In genomic region chr6:67301230-67301629, GRCm38 (mm10) we compare ENCODE assay signal across 20 mouse cellular contexts.
DNase-seq lines count a peak whose midpoint lies in the region; ATAC-seq and TF ChIP-seq lines count a peak whose summit lies in the region.
"Had no signal": no experiment of that assay in that cellular context is flagged by ENCODE, and none has a peak within 500 bp of the region (broad histone marks: within the 10 kb centered on the region; RNA-seq: fewer than 3 reads in every experiment).

No protein-coding gene starts in this region.

- H3K4me3 ChIP-seq in kidney, embryonic 15.5 days (replicated peaks): no peak overlapping the region
- no peak overlapping the region for H3K4me3 ChIP-seq in bone marrow macrophage, adult 2 months (ENCODE audit: insufficient read depth, low read length)
- H3K4me3 ChIP-seq: erythroblast, embryonic 14.5 days; heart, embryonic 13.5 days; midbrain, embryonic 10.5 days had no signal

- H3K27me3 ChIP-seq in kidney, embryonic 15.5 days: no peaks in the 10 kb centered on the region
- H3K27me3 ChIP-seq: heart, embryonic 13.5 days had no signal

- no peak for TF ChIP-seq CTCF in bone marrow macrophage, adult 2 months (IDR thresholded peaks at IDR 0.05; ENCODE audit: low read depth, low read length)

- WGBS in kidney, embryonic 15.5 days: 79% methylated on average over 3 of the region's 3 CpGs

- 0 out of 2 replicates have a peak overlapping the region, but pooled peaks have one; percentile 4 for H3K27ac ChIP-seq in kidney, embryonic 15.5 days
- H3K27ac ChIP-seq in bone marrow macrophage, adult 2 months (ENCODE audit: insufficient read depth, low read depth, low read length): peak overlapping the region; percentile 74
- H3K27ac ChIP-seq: midbrain, embryonic 10.5 days had no signal

- H3K4me1 ChIP-seq in kidney, embryonic 15.5 days: peaks cover 17% of the 10 kb centered on the region
- H3K4me1 ChIP-seq in bone marrow macrophage, adult 2 months (ENCODE audit: control insufficient read depth, insufficient read depth, low read length): peaks cover 30% of the 10 kb centered on the region
- H3K4me1 ChIP-seq: midbrain, embryonic 10.5 days had no signal

- ATAC-seq in kidney, embryonic 15.5 days (replicated peaks; ENCODE audit: low FRiP score): no peak
- ATAC-seq in monocyte, adult 5-6 weeks (replicated peaks; ENCODE audit: insufficient number of reproducible peaks, low FRiP score, low TSS enrichment, poor library complexity, severe bottlenecking): 0 out of 2 replicates have a peak, but pooled peaks have one; percentile 17
- ATAC-seq: activated CD4-positive, CD25-positive, alpha-beta regulatory T cell, adult 4 months; CD4-positive, CD25-positive, alpha-beta regulatory T cell, adult 4 months; inflammation-experienced regulatory T-cells, adult 6 months had no signal

- no peaks in the 10 kb centered on the region for H3K9me3 ChIP-seq in kidney, embryonic 15.5 days (replicated peaks)
- H3K9me3 ChIP-seq: G1E; heart, embryonic 13.5 days; midbrain, embryonic 10.5 days had no signal

- no peak for TF ChIP-seq POLR2A in bone marrow macrophage, adult 2 months (IDR thresholded peaks at IDR 0.05; ENCODE audit: borderline replicate concordance, low read depth, low read length)

- H3K4me2 ChIP-seq in kidney, embryonic 15.5 days: no peak overlapping the region
- H3K4me2 ChIP-seq: heart, embryonic 13.5 days; liver, embryonic 11.5 days had no signal

- DNase-seq in gastrocnemius, adult 18-20 months (ENCODE audit: low spot score): peak; percentile 21
- DNase-seq in gastrocnemius, postnatal 25 days: no peak
- no peak for DNase-seq in kidney, adult 18-20 months
- no peak for DNase-seq in thymus, postnatal 0 days (ENCODE audit: low spot score)
- DNase-seq in embryo, embryonic 11 days: no peak
- DNase-seq: adrenal gland, postnatal 10 days; cerebellum, adult 11-12 months; cerebellum, postnatal 14 days; lung, adult 2 months had no signal

- H3K36me3 ChIP-seq in kidney, embryonic 15.5 days: no peaks in the 10 kb centered on the region
- H3K36me3 ChIP-seq: heart, embryonic 13.5 days; midbrain, embryonic 10.5 days had no signal

- no peak overlapping the region for H3K9ac ChIP-seq in kidney, embryonic 15.5 days
- H3K9ac ChIP-seq: heart, embryonic 13.5 days had no signal
